Mouse (Mus musculus) heart, embryonic 15.5 days (tissue): Measurements from ENCODE around the gene Rrp36. TPM values are rescaled to one million over a fixed set of nuclear protein-coding genes. Genes with fewer than 3 reads are reported as not detected.

Source experiments
- ATAC-seq: fragments of 200-750 bp; cut with Nextera tagmentation; replicated peaks from 2 replicates; pipeline ENCODE4 v1.8.0; 2017; ENCODE audit warnings: low read depth, moderate TSS enrichment; ENCODE audit not compliant: insufficient number of reproducible peaks, insufficient read depth, low FRiP score
- H3K27ac ChIP-seq: fragments of 300-500 bp; sonication (generic); 2 replicates; pipeline ENCODE4 v1.5.1; 2015; ENCODE audit warnings: mild to moderate bottlenecking, inconsistent platforms
- H3K27me3 ChIP-seq: fragments of 300-500 bp; sonication (generic); 2 replicates; pipeline ENCODE4 v1.6.1; 2015; ENCODE audit warnings: inconsistent platforms
- H3K36me3 ChIP-seq: fragments of 300-500 bp; sonication (generic); 2 replicates; pipeline ENCODE4 v1.6.1; 2015; ENCODE audit warnings: mild to moderate bottlenecking, inconsistent platforms
- H3K4me1 ChIP-seq: fragments of 300-500 bp; sonication (generic); replicated peaks from 2 replicates; pipeline ENCODE4 v1.6.1; 2015; ENCODE audit warnings: inconsistent platforms
- H3K4me2 ChIP-seq: fragments of 300-500 bp; sonication (generic); 2 replicates; pipeline ENCODE4 v1.6.1; 2015; ENCODE audit warnings: inconsistent platforms, mild to moderate bottlenecking, moderate library complexity
- H3K4me3 ChIP-seq: fragments of 300-500 bp; sonication (generic); 2 replicates; pipeline ENCODE4 v1.5.1; 2015; ENCODE audit warnings: mild to moderate bottlenecking, inconsistent platforms
- H3K9ac ChIP-seq: fragments of 300-500 bp; sonication (generic); 2 replicates; pipeline ENCODE4 v1.6.1; 2015; ENCODE audit warnings: mild to moderate bottlenecking, inconsistent platforms
- H3K9me3 ChIP-seq: fragments of 300-500 bp; sonication (generic); replicated peaks from 2 replicates; pipeline ENCODE4 v1.6.1; 2016; ENCODE audit warnings: inconsistent platforms
- WGBS: fragments of 180-500 bp; shearing (Covaris S2); methylation state at CpG from one replicate; pipeline ENCODE4 v1.1.7; 2015; ENCODE audit warnings: mixed read lengths; 5-methylcytosine and 5-hydroxymethylcytosine counted together
- polyA plus RNA-seq: library from polyadenylated mRNA; unstranded; fragments of >200 nt; fragmentation: Nextera tagmentation; extraction: Ambion mirVana; gene quantifications from 2 replicates; pipeline ENCODE4 v1.2.1, GENCODE M21; 2015

Gene Rrp36
- polyA plus RNA-seq, 1 experiment from 2014 or later = 33.2 TPM

- Histone ChIP-seq H3K4me3 (no peak overlapping the region), H3K27me3 (no peaks in the 10 kb centered on the region), H3K27ac (no peak overlapping the region), H3K36me3 (peaks cover 91% of the 10 kb centered on the region), H3K4me2 (no peak overlapping the region), H3K9me3 (no peaks in the 10 kb centered on the region), H3K9ac (no peak overlapping the region), H3K4me1 (no peaks in the 10 kb centered on the region)
- WGBS = 93% methylated on average over 12 of the region's 12 CpGs
- ATAC-seq = no peak
Measured at GRCm38 (mm10) chr17:46661981-46662380, 12.2 kb downstream of the Rrp36 start.

GRCm38 (mm10) chr17:46661351-46661750 lies 12.8 kb downstream of the Rrp36 start:
- no peaks in the 10 kb centered on the region for H3K4me1 ChIP-seq
- no peak overlapping the region for H3K4me3 ChIP-seq
- 95% methylated on average over 9 of the region's 9 CpGs for WGBS
- H3K27ac ChIP-seq = no peak overlapping the region
- no peak overlapping the region for H3K9ac ChIP-seq
- no peaks in the 10 kb centered on the region for H3K27me3 ChIP-seq
- no peak for ATAC-seq
- H3K4me2 ChIP-seq = no peak overlapping the region
- no peaks in the 10 kb centered on the region for H3K9me3 ChIP-seq
- peaks cover 91% of the 10 kb centered on the region for H3K36me3 ChIP-seq

- H3K4me2 ChIP-seq = no peak overlapping the region
- H3K27ac ChIP-seq = no peak overlapping the region
- H3K9me3 ChIP-seq = no peaks in the 10 kb centered on the region
- WGBS = 80% methylated on average over 6 of the region's 6 CpGs
- peaks cover 31% of the 10 kb centered on the region for H3K4me1 ChIP-seq
- H3K4me3 ChIP-seq = no peak overlapping the region
- no peaks in the 10 kb centered on the region for H3K27me3 ChIP-seq
- peaks cover 81% of the 10 kb centered on the region for H3K36me3 ChIP-seq
- H3K9ac ChIP-seq = no peak overlapping the region
- no peak for ATAC-seq
Measured at GRCm38 (mm10) chr17:46656054-46656453, 18.1 kb downstream of the Rrp36 start.

- no peak for ATAC-seq
- peaks cover 51% of the 10 kb centered on the region for H3K36me3 ChIP-seq
Measured at GRCm38 (mm10) chr17:46651755-46652547, 22.2 kb downstream of the Rrp36 start.

GRCm38 (mm10) chr17:46651292-46651691 lies 22.9 kb downstream of the Rrp36 start:
- H3K4me3 ChIP-seq = peak overlapping the region; percentile 82
- no peaks in the 10 kb centered on the region for H3K27me3 ChIP-seq
- whole genome bisulfite sequencing = 62% methylated on average over 17 of the region's 17 CpGs
- peaks cover 52% of the 10 kb centered on the region for H3K4me1 ChIP-seq
- H3K4me2 ChIP-seq = peak overlapping the region; percentile 92
- H3K9ac ChIP-seq = peak overlapping the region; percentile 91
- ATAC-seq = no peak
- H3K36me3 ChIP-seq = peaks cover 44% of the 10 kb centered on the region
- peak overlapping the region; percentile 99 for H3K27ac ChIP-seq
- H3K9me3 ChIP-seq = no peaks in the 10 kb centered on the region

More at GRCm38 (mm10) chr17:46651755-46652547, 22.2 kb downstream of the Rrp36 start:
- H3K27me3 ChIP-seq = no peaks in the 10 kb centered on the region
- no peaks in the 10 kb centered on the region for H3K9me3 ChIP-seq
- peak overlapping the region; percentile 99 for H3K27ac ChIP-seq
- H3K4me3 ChIP-seq = peak overlapping the region; percentile 82
- peak overlapping the region; percentile 92 for H3K4me2 ChIP-seq
- WGBS = 53% methylated on average over 20 of the region's 20 CpGs
- peak overlapping the region; percentile 91 for H3K9ac ChIP-seq
- peaks cover 46% of the 10 kb centered on the region for H3K4me1 ChIP-seq

- Histone ChIP-seq H3K27ac (peak within 1 kb of the TSS; percentile 99), H3K4me3 (peak within 1 kb of the TSS; percentile 82), H3K4me1 (peaks cover 50% of the 10 kb centered on the region), H3K9me3 (no peaks in the 10 kb centered on the region), H3K4me2 (peak within 1 kb of the TSS; percentile 92), H3K27me3 (no peaks in the 10 kb centered on the region), H3K9ac (peak within 1 kb of the TSS; percentile 91), H3K36me3 (peaks cover 36% of the 10 kb centered on the region)
- peak; percentile 94 for ATAC-seq
- WGBS = under 1% methylated on average over 57 of the region's 58 CpGs
Measured at GRCm38 (mm10) chr17:46650232-46651031, 23.7 kb downstream of the Rrp36 start, which contains the start of gene Cul7. Gene Cul7, plus strand, starts transcription at chr17:46650337.

- peak overlapping the region; percentile 91 for H3K9ac ChIP-seq
- no peak for ATAC-seq
- peaks cover 52% of the 10 kb centered on the region for H3K4me1 ChIP-seq
- peak overlapping the region; percentile 82 for H3K4me3 ChIP-seq
- H3K27me3 ChIP-seq = no peaks in the 10 kb centered on the region
- peak overlapping the region; percentile 92 for H3K4me2 ChIP-seq
- H3K27ac ChIP-seq = peak overlapping the region; percentile 99
- no peaks in the 10 kb centered on the region for H3K9me3 ChIP-seq
- H3K36me3 ChIP-seq = peaks cover 32% of the 10 kb centered on the region
- WGBS = 29% methylated on average over 15 of the region's 15 CpGs
Measured at GRCm38 (mm10) chr17:46649811-46650210, 24.3 kb downstream of the Rrp36 start.

GRCm38 (mm10) chr17:46648436-46648835 lies 25.7 kb downstream of the Rrp36 start:
- H3K4me3 ChIP-seq = no peak overlapping the region
- H3K27ac ChIP-seq = no peak overlapping the region
- H3K9ac ChIP-seq = no peak overlapping the region
- H3K9me3 ChIP-seq = no peaks in the 10 kb centered on the region
- peaks cover 18% of the 10 kb centered on the region for H3K36me3 ChIP-seq
- ATAC-seq = no peak
- WGBS = 88% methylated on average over 9 of the region's 9 CpGs
- no peak overlapping the region for H3K4me2 ChIP-seq
- peaks cover 56% of the 10 kb centered on the region for H3K4me1 ChIP-seq
- H3K27me3 ChIP-seq = no peaks in the 10 kb centered on the region

GRCm38 (mm10) chr17:46647279-46647678 lies 26.9 kb downstream of the Rrp36 start:
- Histone ChIP-seq H3K9me3 (no peaks in the 10 kb centered on the region), H3K36me3 (peaks cover 9% of the 10 kb centered on the region; the same call in 1 of the 2 replicates), H3K4me2 (no peak overlapping the region; the same call in 1 of the 2 replicates), H3K4me1 (peaks cover 45% of the 10 kb centered on the region), H3K9ac (0 out of 2 replicates have a peak overlapping the region, but pooled peaks have one; percentile 83), H3K27ac (no peak overlapping the region), H3K27me3 (no peaks in the 10 kb centered on the region), H3K4me3 (peak overlapping the region; percentile 79)
- ATAC-seq = no peak
- WGBS = 90% methylated on average over 7 of the region's 7 CpGs

GRCm38 (mm10) chr17:46646322-46646662 lies 27.9 kb downstream of the Rrp36 start:
- under 1% methylated on average over 19 of the region's 19 CpGs for WGBS
- Histone ChIP-seq H3K4me3 (peak overlapping the region; percentile 79), H3K36me3 (peaks cover 18% of the 10 kb centered on the region; the same call in 1 of the 2 replicates), H3K27ac (peak overlapping the region; percentile 86), H3K4me2 (peak overlapping the region; percentile 69), H3K9me3 (no peaks in the 10 kb centered on the region), H3K9ac (peak overlapping the region; percentile 83), H3K27me3 (no peaks in the 10 kb centered on the region), H3K4me1 (peaks cover 35% of the 10 kb centered on the region)
- ATAC-seq = no peak; the same call in none of the 2 replicates
